Mouse (Mus musculus) thymus, postnatal 0 days (tissue): ENCODE data around the gene Ifna15. TPM values are rescaled to one million over a fixed set of nuclear protein-coding genes. Genes with fewer than 3 reads are reported as not detected.

Experiments used
- DNase-seq: peaks from one replicate; pipeline ENCODE4 v3.0.0-alpha.2; 2015; ENCODE audit warnings: low spot score
- polyA plus RNA-seq: library from polyadenylated mRNA; unstranded; fragments of >200 nt; fragmentation: Nextera tagmentation; extraction: Ambion mirVana; gene quantifications from 2 replicates; pipeline ENCODE4 v1.2.1, GENCODE M21; 2015

The Ifna15 gene
- polyA plus RNA-seq, 1 experiment from 2014 or later = not detected

- DNase-seq = peak; percentile 51
These were observed 43.6 kb downstream of the Ifna15 start for GRCm38 (mm10) chr4:88514403-88514802.

- DNase-seq = no peak
These were observed 44.3 kb downstream of the Ifna15 start for GRCm38 (mm10) chr4:88513743-88514142.

Other genes with a start within 250 kb of the Ifna15 start
- 2.3 and 2.4 TPM in 2 replicates for gene Hacd4, start 119.3 kb downstream of the Ifna15 start, polyA plus RNA-seq
- not detected in 2 replicates for gene Ifnb1, start 35.5 kb downstream of the Ifna15 start, polyA plus RNA-seq
- not detected in 2 replicates for gene Ifna14, start 13.6 kb upstream of the Ifna15 start, polyA plus RNA-seq
- 0.24 TPM in 1 of 2 replicates, not detected in the other for gene Ifna9, start 34.1 kb upstream of the Ifna15 start, polyA plus RNA-seq
- not detected in 2 replicates for gene Ifna12, start 45.1 kb upstream of the Ifna15 start, polyA plus RNA-seq
- not detected in 2 replicates for gene C87499, start 76.2 kb upstream of the Ifna15 start, polyA plus RNA-seq
- not detected in 2 replicates for gene Ifna13, start 86.2 kb upstream of the Ifna15 start, polyA plus RNA-seq
- gene Ifna16, start 118.7 kb upstream of the Ifna15 start, polyA plus RNA-seq = not detected in 2 replicates
- not detected in 2 replicates for gene Ifna2, start 125.7 kb upstream of the Ifna15 start, polyA plus RNA-seq
- not detected in 2 replicates for gene Ifnab, start 133.1 kb upstream of the Ifna15 start, polyA plus RNA-seq
- gene Gm26566, start 163.6 kb upstream of the Ifna15 start, polyA plus RNA-seq = 0.63 and 0.85 TPM in 2 replicates
- gene Klhl9, start 164.2 kb upstream of the Ifna15 start, polyA plus RNA-seq = 55.8 and 59.5 TPM in 2 replicates
- gene Gm13271, start 196.6 kb upstream of the Ifna15 start, polyA plus RNA-seq = not detected in 2 replicates
- 0.33 and 0.37 TPM in 2 replicates for gene Gm13283, start 201.9 kb upstream of the Ifna15 start, polyA plus RNA-seq
- 0.18 and 0.36 TPM in 2 replicates for gene Gm13290, start 215.6 kb upstream of the Ifna15 start, polyA plus RNA-seq
- gene Gm13289, start 218.7 kb upstream of the Ifna15 start, polyA plus RNA-seq = not detected in 2 replicates
- gene Gm13272, start 221.6 kb upstream of the Ifna15 start, polyA plus RNA-seq = not detected in 2 replicates
- gene Ifnz, start 223.9 kb upstream of the Ifna15 start, polyA plus RNA-seq = 0.23 and 0.31 TPM in 2 replicates
- gene Gm13276, start 227.5 kb upstream of the Ifna15 start, polyA plus RNA-seq = not detected in 2 replicates
- not detected in 2 replicates for gene Gm13277, start 230.4 kb upstream of the Ifna15 start, polyA plus RNA-seq
- gene Gm13278, start 233.3 kb upstream of the Ifna15 start, polyA plus RNA-seq = not detected in 2 replicates
- not detected in 2 replicates for gene Gm13275, start 236.2 kb upstream of the Ifna15 start, polyA plus RNA-seq
- gene Gm13279, start 239.2 kb upstream of the Ifna15 start, polyA plus RNA-seq = not detected in 2 replicates
- gene Gm13285, start 241.4 kb upstream of the Ifna15 start, polyA plus RNA-seq = 0.64 and 1.4 TPM in 2 replicates
- not detected in 2 replicates for gene Gm13287, start 245.0 kb upstream of the Ifna15 start, polyA plus RNA-seq
- not detected in 2 replicates for gene Gm13288, start 247.3 kb upstream of the Ifna15 start, polyA plus RNA-seq